ENCODE assay signal across 8 mouse cellular contexts in the genomic region with DNA sequence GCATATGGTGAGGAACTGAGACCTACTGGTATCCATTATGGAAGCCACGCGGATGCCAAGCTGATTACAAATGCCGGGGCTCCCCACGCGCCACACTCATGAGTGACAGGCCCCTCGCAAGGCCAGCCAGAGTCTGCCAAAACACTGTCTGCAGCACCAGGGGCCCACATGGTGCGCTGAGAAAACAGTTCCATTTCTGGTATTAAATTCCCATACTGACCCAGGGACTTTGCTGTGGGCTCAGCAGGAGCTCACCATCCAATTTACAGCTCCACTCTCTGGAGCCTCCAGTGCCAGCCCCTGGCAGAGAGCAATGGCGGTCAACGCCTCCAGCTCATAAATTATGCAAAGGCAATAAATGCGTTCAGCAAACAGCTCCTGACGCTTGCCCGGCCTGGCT.
DNase-seq lines count a peak whose midpoint lies in the region; ATAC-seq and TF ChIP-seq lines count a peak whose summit lies in the region.

No protein-coding gene starts in this region.

- H3K9ac ChIP-seq in kidney, embryonic 15.5 days = no peak overlapping the region
- H3K9ac ChIP-seq in intestine, embryonic 16.5 days (ENCODE audit: low read depth, low read length) = no peak overlapping the region
- no peak overlapping the region for H3K9ac ChIP-seq in midbrain, postnatal 0 days (replicated peaks; ENCODE audit: low read length, poor library complexity, severe bottlenecking)

- H3K4me1 ChIP-seq in kidney, embryonic 15.5 days = peaks cover 18% of the 10 kb centered on the region
- H3K4me1 ChIP-seq in embryonic facial prominence, embryonic 10.5 days = peaks cover 24% of the 10 kb centered on the region
- no peaks in the 10 kb centered on the region; the same call in 1 of the 2 replicates for H3K4me1 ChIP-seq in intestine, embryonic 16.5 days (ENCODE audit: control insufficient read depth, insufficient read depth, low read length)
- H3K4me1 ChIP-seq in midbrain, postnatal 0 days (ENCODE audit: insufficient read depth, low read length) = no peaks in the 10 kb centered on the region; the same call in 1 of the 2 replicates

- no peak overlapping the region for H3K4me3 ChIP-seq in kidney, embryonic 15.5 days (replicated peaks)
- H3K4me3 ChIP-seq in embryonic facial prominence, embryonic 10.5 days = no peak overlapping the region
- H3K4me3 ChIP-seq in intestine, embryonic 16.5 days (ENCODE audit: low read length) = no peak overlapping the region
- no peak overlapping the region for H3K4me3 ChIP-seq in midbrain, postnatal 0 days (ENCODE audit: low read depth, low read length)

- WGBS in kidney, embryonic 15.5 days = 10% methylated on average over 12 of the region's 12 CpGs
- 62% methylated on average over 12 of the region's 12 CpGs for WGBS in embryonic facial prominence, embryonic 10.5 days
- 49% methylated on average over 12 of the region's 12 CpGs for WGBS in intestine, embryonic 16.5 days
- WGBS in midbrain, postnatal 0 days = 27% methylated on average over 12 of the region's 12 CpGs

- no peaks in the 10 kb centered on the region for H3K9me3 ChIP-seq in kidney, embryonic 15.5 days (replicated peaks)
- H3K9me3 ChIP-seq in embryonic facial prominence, embryonic 10.5 days = 0 out of 2 replicates have a peak, but pooled peaks cover 5% of the 10 kb centered on the region
- no peaks in the 10 kb centered on the region for H3K9me3 ChIP-seq in intestine, embryonic 16.5 days (ENCODE audit: control insufficient read depth, low read length)
- no peaks in the 10 kb centered on the region for H3K9me3 ChIP-seq in midbrain, postnatal 0 days (ENCODE audit: low read length)

- no peaks in the 10 kb centered on the region for H3K27me3 ChIP-seq in kidney, embryonic 15.5 days
- no peaks in the 10 kb centered on the region; the same call in 1 of the 2 replicates for H3K27me3 ChIP-seq in embryonic facial prominence, embryonic 10.5 days (replicated peaks; ENCODE audit: low read depth, poor library complexity, severe bottlenecking)
- no peaks in the 10 kb centered on the region for H3K27me3 ChIP-seq in intestine, embryonic 16.5 days (replicated peaks; ENCODE audit: control insufficient read depth, insufficient read depth, low read length)
- H3K27me3 ChIP-seq in midbrain, postnatal 0 days (ENCODE audit: insufficient read depth, low read length) = no peaks in the 10 kb centered on the region

- peak overlapping the region; percentile 47 for H3K4me2 ChIP-seq in kidney, embryonic 15.5 days
- H3K4me2 ChIP-seq in intestine, embryonic 16.5 days (ENCODE audit: low read depth, low read length) = no peak overlapping the region
- H3K4me2 ChIP-seq in midbrain, postnatal 0 days (ENCODE audit: low read depth, low read length, poor library complexity, severe bottlenecking) = no peak overlapping the region; the same call in 1 of the 2 replicates

- H3K36me3 ChIP-seq in kidney, embryonic 15.5 days = no peaks in the 10 kb centered on the region
- H3K36me3 ChIP-seq in embryonic facial prominence, embryonic 10.5 days (replicated peaks) = no peaks in the 10 kb centered on the region; the same call in 1 of the 2 replicates
- H3K36me3 ChIP-seq in intestine, embryonic 16.5 days (ENCODE audit: control insufficient read depth, insufficient read depth, low read length) = no peaks in the 10 kb centered on the region
- H3K36me3 ChIP-seq in midbrain, postnatal 0 days (ENCODE audit: insufficient read depth, low read length) = no peaks in the 10 kb centered on the region

- TF ChIP-seq CTCF in midbrain, postnatal 0 days (IDR thresholded peaks at IDR 0.05) = no peak

- peak overlapping the region; percentile 46 for H3K27ac ChIP-seq in kidney, embryonic 15.5 days
- H3K27ac ChIP-seq in embryonic facial prominence, embryonic 10.5 days (replicated peaks) = 0 out of 2 replicates have a peak overlapping the region, but pooled peaks have one; percentile 7
- no peak overlapping the region for H3K27ac ChIP-seq in intestine, embryonic 16.5 days (ENCODE audit: low read length)
- H3K27ac ChIP-seq in midbrain, postnatal 0 days (ENCODE audit: low read depth, low read length) = no peak overlapping the region

- DNase-seq in kidney, adult 9 months = no peak
- peak; percentile 51 for DNase-seq in embryonic facial prominence, embryonic 10.5 days (ENCODE audit: low spot score)
- DNase-seq in midbrain, postnatal 0 days (ENCODE audit: low spot score) = peak; percentile 90
- no peak for DNase-seq in adrenal gland, adult (ENCODE audit: inconsistent age in 2 of 2, low spot score in 1 of 2)
- no peak for DNase-seq in thymus, postnatal 4 days
- no peak for DNase-seq in spleen, postnatal 10 days (ENCODE audit: low spot score in 2 of 2)

- peak; percentile 79 for ATAC-seq in kidney, embryonic 15.5 days (replicated peaks; ENCODE audit: low FRiP score)
- peak; percentile 57; the same call in 1 of the 2 replicates for ATAC-seq in intestine, embryonic 16.5 days
- no peak for ATAC-seq in midbrain, postnatal 0 days (ENCODE audit: low FRiP score)

Comparison
In these comparisons a context has a peak if more than half of its experiments do, and no peak if none do; other contexts are left out.
1. H3K27ac ChIP-seq: peak in kidney, embryonic 15.5 days (single experiment) and embryonic facial prominence, embryonic 10.5 days (single experiment); none in intestine, embryonic 16.5 days (single experiment) and midbrain, postnatal 0 days (single experiment).
2. DNase-seq: peak in embryonic facial prominence, embryonic 10.5 days (single experiment) and midbrain, postnatal 0 days (single experiment); none in kidney, adult 9 months (single experiment), adrenal gland, adult (0 of 2), thymus, postnatal 4 days (single experiment) and spleen, postnatal 10 days (0 of 2).